Mouse (Mus musculus) Patski (cell line): Measurements from ENCODE around the gene 1700030J22Rik. TPM values are rescaled to one million over a fixed set of nuclear protein-coding genes. Genes with fewer than 3 reads are reported as not detected.

Experiments used
- ATAC-seq: fragments of 100-300 bp; one replicate; pipeline ENCODE4 v1.8.0; 2021
- CTCF ChIA-PET: fragments of 350-600 bp; sonication (Branson Sonifier 250); formaldehyde crosslinking; loops from one replicate; lab custom pipeline; 2022; ENCODE audit warnings: inconsistent platforms; lab: Charles Lee
- POLR2A ChIA-PET: fragments of 350-600 bp; sonication (Branson Sonifier 250); formaldehyde crosslinking; loops from one replicate; lab custom pipeline; 2022; ENCODE audit warnings: antibody characterized with exemption, inconsistent platforms; lab: Charles Lee
- DNase-seq: peaks from one replicate; pipeline ENCODE4 v3.0.0-alpha.2; 2011; ENCODE audit warnings: low read depth, low spot score
- H3K27me3 ChIP-seq: fragments of 371-371 bp; one replicate; pipeline ENCODE4 v1.5.1; 2021
- CTCF ChIP-seq: fragments of 100-300 bp; IDR thresholded peaks from one replicate; pipeline ENCODE4 v1.5.1; 2021
- in situ Hi-C: fragments of 300-500 bp; cut with MboI; formaldehyde crosslinking; loops from 3 replicates; pipeline ENCODE4 v1.11.1; 2018; ENCODE audit warnings: low pct_unique_long_range_greater_than_20kb, mixed read lengths
- polyA plus RNA-seq: library from polyadenylated mRNA; unstranded; gene quantifications from one replicate; pipeline ENCODE4 v1.2.3, GENCODE M21; 2021

1700030J22Rik gene
- polyA plus RNA-seq, 1 experiment from 2014 or later, result 4.6 TPM

- H3K27me3 ChIP-seq, result no peaks in the 10 kb centered on the region
- in situ Hi-C loops, result no loop called here
- no peak for TF ChIP-seq CTCF
- ChIA-PET CTCF (no interaction called here), POLR2A (no interaction called here)
- no peak for DNase-seq
- ATAC-seq, result no peak
These were observed 26.3 kb downstream of the 1700030J22Rik start for GRCm38 (mm10) chr8:116952428-116952827.

- ATAC-seq, result no peak
- TF ChIP-seq CTCF, result no peak
- DNase-seq, result no peak
- CTCF ChIA-PET, result interaction anchor here (0.7 to 1.5 kb wide), 3 partner anchors 13 to 28 kb away, joined by 3 to 4 read pairs (median 3); partner anchors contain the start of gene 1700030J22Rik
- POLR2A ChIA-PET, result no interaction called here
- H3K27me3 ChIP-seq, result no peaks in the 10 kb centered on the region
- in situ Hi-C loops, result no loop called here
These were observed 27.0 kb downstream of the 1700030J22Rik start for GRCm38 (mm10) chr8:116951778-116952177.

GRCm38 (mm10) chr8:116951369-116951768 lies 27.4 kb downstream of the 1700030J22Rik start:
- ATAC-seq (no peak), DNase-seq (no peak)
- no peak for TF ChIP-seq CTCF
- CTCF ChIA-PET, result interaction anchor here (0.7 to 1.5 kb wide), 3 partner anchors 14 to 29 kb away, joined by 3 to 4 read pairs (median 3); partner anchors contain the start of gene 1700030J22Rik
- no peaks in the 10 kb centered on the region for H3K27me3 ChIP-seq
- POLR2A ChIA-PET, result no interaction called here
- in situ Hi-C loops, result no loop called here

GRCm38 (mm10) chr8:116947589-116947988 lies 31.2 kb downstream of the 1700030J22Rik start:
- ChIA-PET CTCF (interaction anchor here (1.1 kb wide), 1 partner anchor 12 kb away, joined by 3 read pairs; no protein-coding TSS in a partner anchor), POLR2A (no interaction called here)
- ATAC-seq (no peak), DNase-seq (no peak)
- in situ Hi-C loops, result no loop called here
- no peak for TF ChIP-seq CTCF
- H3K27me3 ChIP-seq, result no peaks in the 10 kb centered on the region

GRCm38 (mm10) chr8:116946851-116947250 lies 31.9 kb downstream of the 1700030J22Rik start:
- no peak for DNase-seq
- ChIA-PET CTCF (no interaction called here), POLR2A (interaction anchor here (1.1 kb wide), 1 partner anchor 223 kb away, joined by 3 read pairs; no protein-coding TSS in a partner anchor)
- no peak for ATAC-seq
- H3K27me3 ChIP-seq, result no peaks in the 10 kb centered on the region
- in situ Hi-C loops, result no loop called here
- TF ChIP-seq CTCF, result no peak

- in situ Hi-C loops, result no loop called here
- POLR2A ChIA-PET, result interaction anchor here (1.1 kb wide), 1 partner anchor 223 kb away, joined by 3 read pairs; no protein-coding TSS in a partner anchor
- no peak for TF ChIP-seq CTCF
- H3K27me3 ChIP-seq, result no peaks in the 10 kb centered on the region
- DNase-seq (no peak), ATAC-seq (no peak)
- CTCF ChIA-PET, result no interaction called here
These were observed 32.4 kb downstream of the 1700030J22Rik start for GRCm38 (mm10) chr8:116946268-116946838.

GRCm38 (mm10) chr8:116945169-116945910 lies 33.4 kb downstream of the 1700030J22Rik start:
- ATAC-seq (no peak), DNase-seq (no peak)
- ChIA-PET CTCF (interaction anchor here (0.7 kb wide), 1 partner anchor 36 kb away, joined by 3 read pairs; no protein-coding TSS in a partner anchor), POLR2A (no interaction called here)
- TF ChIP-seq CTCF, result no peak
- H3K27me3 ChIP-seq, result no peaks in the 10 kb centered on the region
- in situ Hi-C loops, result no loop called here

- ATAC-seq (no peak), DNase-seq (no peak)
- no peaks in the 10 kb centered on the region for H3K27me3 ChIP-seq
- TF ChIP-seq CTCF, result no peak
- ChIA-PET POLR2A (interaction anchor here (1.0 kb wide), 1 partner anchor 28 kb away, joined by 4 read pairs; no protein-coding TSS in a partner anchor), CTCF (interaction anchor here (0.9 to 1.7 kb wide), 3 partner anchors 11 to 36 kb away, joined by 4 to 6 read pairs (median 5); partner anchors contain the start of gene 1700030J22Rik)
- in situ Hi-C loops, result loop anchor here (5.0 kb wide), 1 partner anchor 33 kb away; the partner anchor contains the start of gene 1700030J22Rik
These were observed 34.4 kb downstream of the 1700030J22Rik start for GRCm38 (mm10) chr8:116944385-116944696.

- CTCF ChIA-PET, result interaction anchor here (0.9 to 1.7 kb wide), 3 partner anchors 12 to 37 kb away, joined by 4 to 6 read pairs (median 5); partner anchors contain the start of gene 1700030J22Rik
- POLR2A ChIA-PET, result interaction anchor here (1.0 kb wide), 2 partner anchors 20 to 29 kb away, joined by 3 to 4 read pairs; no protein-coding TSS in a partner anchor
- H3K27me3 ChIP-seq, result no peaks in the 10 kb centered on the region
- no peak for DNase-seq
- in situ Hi-C loops, result loop anchor here (5.0 kb wide), 1 partner anchor 34 kb away; the partner anchor contains the start of gene 1700030J22Rik
- no peak for TF ChIP-seq CTCF
- peak; percentile 58 for ATAC-seq
These were observed 35.0 kb downstream of the 1700030J22Rik start for GRCm38 (mm10) chr8:116943555-116944384.

- POLR2A ChIA-PET, result interaction anchor here (1.0 kb wide), 1 partner anchor 20 kb away, joined by 3 read pairs; no protein-coding TSS in a partner anchor
- in situ Hi-C loops, result loop anchor here (5.0 kb wide), 1 partner anchor 34 kb away; the partner anchor contains the start of gene 1700030J22Rik
- peak; percentile 98 for TF ChIP-seq CTCF
These were observed 35.6 kb downstream of the 1700030J22Rik start, which contains the start of gene Atmin for GRCm38 (mm10) chr8:116943161-116943554. Atmin (plus strand) TSS chr8:116943393.

More at GRCm38 (mm10) chr8:116943161-116943554, 35.6 kb downstream of the 1700030J22Rik start, which contains the start of gene Atmin:
- H3K27me3 ChIP-seq, result no peaks in the 10 kb centered on the region
- DNase-seq (no peak), ATAC-seq (peak; percentile 93)
- CTCF ChIA-PET, result interaction anchor here (0.8 to 1.7 kb wide), 3 partner anchors 9 to 37 kb away, joined by 3 to 6 read pairs (median 5); partner anchors contain the start of gene 1700030J22Rik
